Mouse (Mus musculus) v-Abl transformed pro-B cells (cell line): Measurements from ENCODE around the gene Urb2.

ENCODE experiments used
- in situ Hi-C, 2 experiments: fragments of 400-800 bp; cut with MboI; formaldehyde crosslinking; loops; one replicate each; pipeline ENCODE4 v1.15.1; 2025; ENCODE audit not compliant: unreplicated experiment in 2 of 2

Urb2 gene

GRCm38 (mm10) chr8:124070363-124071324, 49.3 kb downstream of the Urb2 start:
- in situ Hi-C loops, result loop anchor here in 1 of 2 experiments (10.0 kb wide), 1 partner anchor 124 kb away; no protein-coding TSS in a partner anchor

GRCm38 (mm10) chr8:124075977-124076376, 54.7 kb downstream of the Urb2 start:
- in situ Hi-C loops, result loop anchor here in 1 of 2 experiments (10.0 kb wide), 1 partner anchor 119 kb away; no protein-coding TSS in a partner anchor

DNA sequence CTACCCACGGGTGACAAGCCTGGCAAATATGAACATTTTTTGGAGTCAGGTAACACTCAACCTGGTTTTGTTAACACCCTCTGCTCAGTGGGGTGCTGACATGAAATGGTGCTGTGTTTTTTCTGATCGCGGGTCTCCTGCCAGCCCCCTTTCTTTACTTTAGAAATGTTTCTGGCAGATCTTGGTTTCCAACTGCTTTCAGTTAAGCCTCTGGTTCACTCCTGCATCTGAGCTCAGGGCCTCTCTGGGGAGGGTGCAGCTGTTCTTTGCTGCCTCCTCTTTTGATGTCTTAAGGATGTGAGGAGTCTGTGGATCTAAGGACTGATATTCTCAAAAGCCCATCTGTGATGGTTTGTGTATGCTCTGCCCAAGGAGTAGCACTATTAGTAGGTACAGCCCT, 55.1 kb downstream of the Urb2 start:
- in situ Hi-C loops, result loop anchor here in 1 of 2 experiments (10.0 kb wide), 1 partner anchor 118 kb away; no protein-coding TSS in a partner anchor

DNA sequence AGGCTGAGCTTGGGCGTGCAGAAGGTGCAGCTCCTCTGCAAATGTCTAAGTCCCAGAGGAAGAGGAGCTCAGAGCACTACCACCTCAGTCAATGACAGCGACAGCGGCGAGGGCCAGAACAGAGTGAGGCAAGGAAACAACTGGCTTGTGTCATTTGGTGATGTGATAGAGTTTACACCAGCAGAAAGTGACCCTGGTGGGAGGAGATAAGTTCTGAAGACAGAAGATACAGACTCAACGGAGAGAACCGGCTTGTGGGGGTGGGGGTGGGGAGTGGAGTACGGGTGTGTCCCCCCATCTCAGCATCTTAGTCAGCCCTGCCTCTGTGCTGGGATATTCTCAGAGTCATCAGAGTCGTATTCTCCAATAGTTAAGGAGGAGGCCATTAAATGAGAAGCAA, 56.1 kb downstream of the Urb2 start:
- in situ Hi-C loops, result loop anchor here in 1 of 2 experiments (10.0 kb wide), 1 partner anchor 117 kb away; no protein-coding TSS in a partner anchor

- in situ Hi-C loops, result loop anchor here in 1 of 2 experiments (10.0 kb wide), 1 partner anchor 117 kb away; no protein-coding TSS in a partner anchor
Observed at GRCm38 (mm10) chr8:124077998-124078397, 56.7 kb downstream of the Urb2 start.

DNA sequence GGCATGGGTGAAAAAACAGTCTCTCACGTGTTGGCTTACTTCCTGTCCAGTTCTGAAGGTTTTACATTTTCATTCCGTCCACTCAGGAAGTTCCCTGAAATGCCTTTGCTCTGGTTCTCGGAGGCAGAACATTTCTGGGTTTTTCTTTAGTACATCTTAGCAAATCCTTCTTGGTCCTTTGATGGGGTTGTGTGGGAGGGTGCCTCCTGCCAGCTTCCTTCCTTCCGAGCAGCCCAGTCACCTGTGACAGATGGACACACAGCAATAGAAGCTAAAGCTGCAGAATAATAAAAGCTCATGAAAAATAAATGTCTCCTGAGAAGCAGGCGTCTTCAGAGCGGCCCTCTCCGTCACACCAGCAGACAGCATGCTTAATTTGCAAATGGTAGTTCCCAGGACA, 57.7 kb downstream of the Urb2 start:
- in situ Hi-C loops, result loop anchor here in 1 of 2 experiments (10.0 kb wide), 1 partner anchor 116 kb away; no protein-coding TSS in a partner anchor

GRCm38 (mm10) chr8:124080467-124081326, 59.4 kb downstream of the Urb2 start:
- in situ Hi-C loops, result no loop called here

GRCm38 (mm10) chr8:124082616-124083015, 61.3 kb downstream of the Urb2 start:
- in situ Hi-C loops, result no loop called here

DNA sequence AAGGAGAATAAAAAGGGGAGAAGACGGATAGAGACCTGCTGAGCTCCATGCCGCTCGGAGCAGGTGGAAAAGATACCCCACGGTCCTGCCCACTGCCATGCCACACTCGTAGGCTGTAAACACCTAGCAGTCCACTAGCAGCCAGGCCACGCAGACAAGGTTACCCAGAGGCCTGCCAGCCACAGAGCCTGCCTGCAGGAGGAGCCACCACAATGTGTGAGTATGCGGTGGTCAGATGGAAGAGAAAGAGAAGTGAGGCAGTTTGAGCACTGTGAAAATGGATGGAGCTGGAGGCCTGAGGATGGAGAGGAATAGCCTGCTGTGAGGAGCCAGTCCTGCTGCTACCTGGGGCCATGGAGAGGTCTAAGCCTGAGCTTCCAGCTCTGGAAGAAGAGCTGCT, 62.3 kb downstream of the Urb2 start:
- in situ Hi-C loops, result no loop called here

DNA sequence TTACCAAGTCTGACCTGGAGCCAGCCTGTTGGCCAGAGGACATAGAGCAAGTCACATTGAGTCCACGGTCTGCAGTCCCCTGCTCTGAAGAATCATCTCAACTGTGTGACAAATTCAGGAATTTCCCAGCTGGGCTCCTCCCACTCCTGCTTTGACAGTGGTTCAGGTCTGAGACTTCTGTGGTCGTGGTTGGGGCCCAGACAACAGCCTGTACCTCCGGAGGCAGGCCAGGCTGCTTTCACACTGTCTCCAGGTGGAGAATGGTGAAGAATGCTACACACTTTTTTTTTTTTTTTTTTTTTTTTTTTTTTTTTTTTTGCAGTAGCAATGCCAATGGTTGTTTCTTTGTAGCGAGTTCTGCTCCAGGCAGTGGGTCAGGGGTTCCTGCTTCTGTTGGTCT, 64.4 kb downstream of the Urb2 start:
- in situ Hi-C loops, result no loop called here

DNA sequence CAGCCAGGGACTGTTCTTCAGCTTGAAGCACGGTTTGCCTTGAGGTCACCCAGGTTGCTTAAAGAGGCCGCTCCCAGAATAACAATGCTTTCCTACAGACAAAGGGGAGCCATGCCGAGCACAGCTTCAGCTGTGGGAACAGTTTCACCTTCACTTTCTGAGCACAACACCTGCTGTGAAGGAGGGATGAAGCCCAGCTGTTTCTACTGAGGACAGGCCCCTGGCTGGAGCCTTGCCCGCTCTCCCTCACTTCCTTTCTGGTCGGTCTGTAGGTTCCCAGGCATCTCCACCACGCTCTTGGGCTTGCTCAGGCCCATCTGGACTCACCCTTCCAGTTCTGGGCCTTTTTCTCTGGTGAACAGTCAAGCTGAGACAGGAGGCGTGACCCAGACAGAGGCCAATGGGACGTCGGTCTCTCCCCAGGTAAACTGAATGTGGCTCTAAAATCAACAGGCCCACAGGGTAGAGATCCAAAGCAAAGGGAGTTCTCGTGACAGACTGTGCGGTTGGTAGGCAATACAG, 66.8 kb downstream of the Urb2 start:
- in situ Hi-C loops, result no loop called here

GRCm38 (mm10) chr8:124089016-124089415, 67.7 kb downstream of the Urb2 start:
- in situ Hi-C loops, result no loop called here

GRCm38 (mm10) chr8:124090473-124090872, 69.2 kb downstream of the Urb2 start:
- in situ Hi-C loops, result no loop called here
